Mouse (Mus musculus): Measurements from ENCODE around the gene Ets1.

The Ets1 gene

DNA sequence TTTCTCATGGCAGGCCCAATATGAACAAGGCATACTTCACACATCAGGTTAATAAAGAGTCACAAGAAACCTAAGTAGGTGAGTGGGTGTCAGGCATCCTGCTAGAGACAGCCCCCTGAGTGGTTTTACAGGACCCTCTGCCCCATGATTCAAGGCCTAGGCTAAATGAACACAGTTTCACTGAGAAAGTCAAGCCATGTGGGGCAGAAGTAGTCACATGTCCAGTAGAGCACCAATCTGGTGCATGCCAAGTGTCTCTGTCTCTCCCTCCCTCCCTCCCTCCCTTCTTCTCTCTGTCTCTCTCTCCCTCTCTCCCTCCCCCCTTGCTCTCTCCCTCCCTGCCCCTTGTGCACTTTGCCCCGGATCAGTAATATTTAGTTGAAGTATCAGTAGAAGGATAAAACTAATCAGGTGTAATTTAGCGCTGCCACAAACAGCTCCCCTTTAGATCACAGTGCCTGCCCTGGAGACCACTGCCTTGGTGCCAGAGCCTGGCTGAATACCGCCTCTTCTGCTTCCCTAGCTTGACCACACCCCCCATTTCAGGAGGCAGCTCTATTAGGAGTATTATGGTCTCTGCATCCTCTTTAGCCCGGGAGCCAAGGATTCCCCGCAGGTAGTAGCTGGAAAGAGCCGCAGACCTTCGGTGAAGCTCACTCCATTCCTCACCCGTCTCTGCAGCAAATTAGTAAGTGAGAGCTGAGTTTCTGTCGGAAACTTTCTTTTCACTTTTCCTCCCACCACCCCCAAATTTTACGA, at the start of gene Ets1:
Ets1 (plus strand) TSS at position 595 of the 759 bp plus-strand sequence.
- DNase-seq (ENCODE audit: low read depth, low spot score): no peak

DNA sequence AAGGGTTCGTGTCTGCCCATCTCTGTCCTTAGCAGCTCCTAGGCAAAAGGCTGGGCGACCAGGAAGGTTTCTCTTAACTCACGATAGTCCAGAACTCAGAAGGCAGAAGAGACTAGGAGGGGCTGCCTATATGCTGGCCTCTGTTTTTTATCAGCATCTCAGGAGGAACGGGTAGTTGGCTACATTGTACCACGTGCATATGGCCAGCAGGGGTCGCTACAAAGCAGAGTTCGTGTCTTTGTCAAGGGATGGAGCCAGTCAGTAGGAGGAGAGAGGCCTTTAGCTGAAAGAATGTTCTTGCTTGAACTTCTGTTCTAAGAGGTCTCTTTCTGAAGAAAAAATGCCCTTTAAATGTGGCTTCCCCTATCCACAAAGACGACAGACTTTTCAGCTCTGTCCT, 46.1 kb upstream of the Ets1 start:
- peak; percentile 67 for DNase-seq (ENCODE audit: low read depth, low spot score)

DNA sequence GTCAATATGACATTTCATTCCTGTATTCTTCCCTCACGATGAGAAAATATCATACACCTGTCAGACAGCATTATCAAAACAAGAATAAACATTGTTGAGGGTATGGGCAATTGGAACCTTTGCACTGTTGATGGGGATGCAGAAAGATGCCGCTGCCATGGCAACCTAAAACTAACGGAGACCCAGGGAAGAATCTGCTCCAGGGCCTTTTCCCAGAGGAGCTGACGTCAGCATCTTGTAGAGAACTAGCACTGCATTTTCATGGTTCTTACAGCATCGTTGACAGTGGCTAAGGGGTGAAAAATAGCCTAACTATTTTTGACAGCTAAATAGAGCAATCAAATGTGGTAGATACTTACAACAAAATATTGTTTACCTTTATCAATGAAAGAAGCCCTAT, 45.5 kb upstream of the Ets1 start:
- DNase-seq (ENCODE audit: low read depth, low spot score): no peak

DNA sequence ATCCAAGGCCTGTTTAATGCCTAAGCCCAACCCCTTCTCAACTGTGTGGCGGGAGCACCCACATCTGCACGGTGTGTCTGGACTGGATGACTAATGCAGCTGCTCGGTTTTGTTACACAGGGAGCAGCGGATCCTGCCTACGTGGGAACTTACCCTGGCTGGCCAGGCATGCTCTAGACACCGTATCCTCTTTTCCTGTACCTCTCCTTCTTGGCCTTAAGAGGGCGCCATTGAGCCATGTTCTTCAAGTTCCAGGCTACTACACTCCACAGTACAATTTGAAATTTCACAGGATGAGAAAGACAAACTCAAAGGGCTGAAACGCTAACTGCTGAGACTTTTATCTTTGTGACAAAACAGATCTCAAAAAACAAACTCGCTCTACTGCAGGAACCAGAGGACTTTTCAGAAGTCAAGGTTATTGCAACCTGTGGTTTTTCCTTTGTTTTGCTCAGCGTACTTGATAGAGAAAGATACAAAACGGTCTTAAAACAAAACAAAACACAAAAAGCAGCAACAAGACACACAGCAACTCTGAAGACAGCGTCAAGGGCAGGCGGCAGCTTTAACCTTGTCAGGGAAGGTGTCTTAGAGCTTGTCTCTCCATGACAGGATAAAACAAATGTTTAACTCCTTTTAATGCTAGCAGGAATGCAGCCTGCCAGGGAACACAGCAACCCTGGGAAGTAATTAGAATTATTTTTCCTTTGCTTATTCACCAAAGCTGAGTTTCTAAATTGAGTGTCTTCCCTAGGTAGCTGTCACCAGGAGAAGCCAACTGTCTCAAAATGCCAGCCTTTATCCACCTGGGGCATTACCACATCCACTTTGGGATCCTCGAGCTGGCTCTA, 44.1 kb upstream of the Ets1 start:
- peak; percentile 67 for DNase-seq (ENCODE audit: low read depth, low spot score)

DNA sequence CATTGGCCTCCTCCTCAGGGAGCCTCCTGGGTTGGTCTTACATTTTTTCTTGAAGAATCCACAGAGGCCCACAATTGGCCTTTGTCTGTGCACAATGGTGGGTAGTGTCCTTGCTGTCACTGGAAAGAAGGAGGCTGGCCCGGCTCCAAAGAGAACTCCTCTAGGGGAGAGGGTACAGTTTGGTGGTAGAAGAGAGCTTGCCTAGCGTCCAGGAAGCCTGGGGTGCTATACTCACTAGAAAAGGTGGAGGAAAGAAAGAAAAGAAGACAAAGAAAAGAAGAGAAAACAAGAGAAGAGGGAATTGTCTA, 43.5 kb upstream of the Ets1 start:
- no peak for DNase-seq (ENCODE audit: low read depth, low spot score)

DNA sequence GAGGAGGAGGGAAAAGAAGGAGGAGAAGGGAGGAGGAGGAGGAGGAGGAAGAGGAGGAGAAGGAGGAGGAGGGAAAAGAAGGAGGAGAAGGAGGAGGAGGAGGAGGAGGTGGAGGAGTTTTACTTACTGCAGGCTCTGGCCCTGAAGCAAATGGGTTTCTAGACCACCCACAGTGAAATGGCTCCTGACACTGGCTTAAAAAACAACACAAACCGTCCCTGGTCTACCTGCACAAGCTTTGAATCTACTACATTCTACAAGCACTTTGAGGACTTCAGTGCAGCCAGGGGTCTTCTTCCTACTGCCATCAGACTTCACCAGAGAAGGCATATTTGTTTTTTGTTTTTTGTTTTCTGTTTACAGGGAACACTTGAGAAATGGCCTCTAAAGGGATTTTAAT, 42.2 kb upstream of the Ets1 start:
- DNase-seq (ENCODE audit: low read depth, low spot score): no peak

DNA sequence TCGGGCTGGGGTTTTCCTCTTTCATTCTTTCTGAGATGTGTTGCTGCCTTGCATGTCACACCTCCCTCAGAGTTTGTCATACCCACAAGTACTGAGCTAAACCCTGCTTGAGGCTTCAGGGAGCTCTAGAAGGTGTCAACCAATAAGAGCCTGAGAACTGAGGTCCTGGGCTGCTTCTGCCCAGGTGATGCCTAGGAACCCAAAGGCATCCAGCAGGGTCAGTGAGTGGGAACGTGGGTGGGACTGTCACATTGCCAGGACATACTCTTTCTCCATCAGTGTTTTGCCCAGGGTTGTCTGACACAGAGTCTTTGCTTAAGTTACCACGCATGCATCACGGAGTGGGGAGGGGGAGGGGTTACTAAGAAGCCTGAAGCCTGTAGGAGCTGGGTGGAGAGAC, 41.7 kb upstream of the Ets1 start:
- no peak for DNase-seq (ENCODE audit: low read depth, low spot score)

DNA sequence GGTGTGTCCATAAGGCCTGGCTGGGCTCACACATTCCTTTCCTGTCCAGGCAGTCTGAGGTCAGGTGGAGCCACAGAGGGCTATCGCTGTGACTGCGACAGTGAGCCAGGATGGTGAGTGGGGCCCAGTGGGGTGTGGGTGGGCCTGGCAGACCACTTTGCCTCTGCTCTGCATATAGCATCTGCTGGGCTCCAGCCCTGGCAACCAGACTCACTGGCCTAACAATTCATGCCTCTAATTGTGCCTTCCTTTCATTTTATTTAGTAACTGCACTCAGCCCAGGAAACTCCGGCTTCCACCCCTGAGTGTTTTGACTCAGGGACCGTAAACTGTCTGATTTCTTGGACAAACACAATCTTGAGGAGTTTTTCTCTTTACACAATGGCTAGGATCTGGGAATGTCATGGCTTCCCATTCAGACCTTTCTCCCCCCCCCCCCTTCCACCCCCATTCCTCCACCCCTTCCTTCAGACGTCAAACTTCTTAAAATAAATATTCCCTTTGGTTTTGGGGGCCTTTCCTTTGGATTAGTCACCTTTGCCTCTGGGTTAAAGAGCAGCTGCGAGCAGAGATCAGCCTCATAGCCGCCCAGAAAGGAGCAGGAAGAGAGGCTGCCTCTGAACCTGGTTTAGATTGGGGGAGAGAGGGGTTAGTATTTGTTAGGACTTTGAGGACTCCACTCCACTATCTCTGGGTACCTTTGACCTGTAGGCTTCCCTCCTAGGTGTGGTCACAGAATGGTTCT, 40.8 kb upstream of the Ets1 start:
- DNase-seq (ENCODE audit: low read depth, low spot score): no peak

DNA sequence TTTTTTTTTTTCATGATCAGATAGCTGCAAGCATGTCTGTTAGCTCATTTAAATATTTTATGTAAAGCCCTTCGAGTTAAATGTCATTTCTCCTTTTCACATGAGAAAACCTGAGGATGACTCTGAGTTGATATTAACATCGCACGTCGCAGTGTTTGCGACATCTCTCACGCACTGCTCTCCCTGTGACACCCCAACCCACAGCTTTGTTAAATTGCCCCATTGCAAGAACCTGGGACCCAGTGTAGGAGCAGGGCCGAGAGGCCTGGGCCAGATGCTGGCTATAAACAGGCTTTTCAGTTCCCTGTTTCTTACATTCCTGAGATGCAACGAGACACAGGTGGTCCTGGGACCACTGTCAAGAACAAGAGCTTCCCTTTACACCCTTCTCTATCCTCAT, 39.7 kb upstream of the Ets1 start:
- DNase-seq (ENCODE audit: low read depth, low spot score): no peak

DNA sequence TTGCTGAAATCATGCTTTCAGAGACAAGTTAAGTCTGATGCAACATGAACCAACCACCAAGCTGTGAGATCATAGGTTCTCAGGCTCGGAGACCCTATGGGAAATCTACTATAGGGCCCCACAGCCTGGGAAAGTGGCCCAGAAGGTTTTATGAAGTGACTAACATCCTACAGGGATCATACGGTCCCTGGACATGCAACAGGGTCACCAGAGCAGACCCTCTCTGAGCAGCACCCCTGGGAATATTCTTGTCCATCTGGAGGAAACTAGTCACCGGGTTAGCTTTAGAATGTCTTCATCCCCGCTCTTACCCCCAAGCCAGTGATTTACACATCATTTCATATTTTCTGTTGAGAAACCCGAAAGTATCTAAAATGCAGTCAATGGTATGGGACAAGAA, 34.1 kb upstream of the Ets1 start:
- no peak for DNase-seq (ENCODE audit: low read depth, low spot score)

DNA sequence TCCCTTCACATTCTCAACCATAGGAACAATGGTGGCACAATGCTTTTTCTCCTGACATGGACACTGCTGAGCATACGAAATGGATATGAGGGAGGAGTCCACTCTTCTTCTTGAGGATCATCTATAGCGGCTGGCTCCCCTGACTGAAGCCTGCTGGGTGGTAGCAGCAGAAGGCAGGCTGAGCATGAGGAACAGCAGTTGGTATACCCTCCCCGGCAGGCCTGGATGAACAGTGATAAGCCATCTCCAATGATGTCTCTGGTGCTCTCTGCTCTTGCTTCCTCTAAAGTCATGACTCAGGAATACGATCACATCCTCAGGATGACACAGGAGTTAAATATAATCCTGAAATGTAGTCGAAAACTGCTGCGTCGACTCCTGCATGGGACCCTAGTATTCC, 32.9 kb upstream of the Ets1 start:
- DNase-seq (ENCODE audit: low read depth, low spot score): no peak

DNA sequence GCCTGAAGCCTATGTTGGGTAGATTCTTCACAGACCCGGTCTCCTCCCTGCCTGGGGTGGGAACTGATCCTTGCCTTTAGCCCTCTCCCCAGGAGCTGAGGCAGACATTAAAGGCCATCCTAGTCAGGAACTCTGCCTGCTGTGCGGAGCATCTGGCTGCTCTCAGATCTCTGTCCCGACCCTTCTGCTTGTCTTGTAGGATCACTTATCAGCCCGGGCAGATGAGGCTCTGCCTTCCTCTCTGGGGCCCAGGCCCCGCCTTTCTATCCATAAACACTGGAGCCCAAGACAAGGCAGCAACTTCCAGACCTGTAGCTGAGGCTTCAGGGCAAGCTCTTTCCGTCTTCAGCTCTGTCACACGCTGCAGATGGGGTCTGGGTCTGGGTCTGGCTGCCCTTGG, 28.8 kb upstream of the Ets1 start:
- no peak for DNase-seq (ENCODE audit: low read depth, low spot score)

DNA sequence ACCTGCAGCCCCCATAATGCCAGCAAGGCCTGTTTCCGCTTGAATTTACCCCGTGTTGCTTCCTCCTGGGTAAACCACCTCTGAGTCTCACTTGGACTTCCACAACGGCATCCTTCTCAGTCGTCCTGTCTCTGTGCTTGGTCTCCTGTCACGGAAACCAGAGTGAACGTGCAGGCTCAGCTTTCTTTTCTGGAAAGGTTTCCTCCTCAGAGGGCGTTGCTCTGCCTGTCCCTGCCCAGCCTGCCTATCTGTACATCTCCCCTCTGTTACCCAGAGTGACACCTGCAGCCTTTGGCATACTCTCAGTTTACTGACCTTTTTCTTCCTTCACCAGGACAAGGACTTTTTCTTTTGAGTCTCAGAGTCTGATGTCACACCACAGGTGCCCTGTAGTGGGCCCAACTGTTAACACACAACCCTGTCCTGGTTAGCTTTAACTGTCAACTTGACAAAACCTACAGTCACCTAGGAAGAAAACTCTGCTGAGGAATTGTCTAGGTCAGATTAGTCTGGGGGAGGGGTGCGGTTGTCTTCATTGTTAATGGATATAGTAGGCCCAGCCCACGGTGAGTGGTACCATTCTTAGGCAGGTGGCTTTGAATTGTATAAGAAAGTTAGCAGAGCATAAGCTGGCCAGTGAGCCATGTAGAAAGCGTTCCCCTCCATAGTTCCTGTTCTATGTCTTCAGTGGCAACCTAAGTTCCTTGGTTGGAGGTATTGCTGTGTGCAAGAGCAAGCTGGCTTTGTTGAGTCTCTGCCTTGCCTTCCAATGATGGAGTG, 27.0 kb upstream of the Ets1 start:
- no peak for DNase-seq (ENCODE audit: low read depth, low spot score)

DNA sequence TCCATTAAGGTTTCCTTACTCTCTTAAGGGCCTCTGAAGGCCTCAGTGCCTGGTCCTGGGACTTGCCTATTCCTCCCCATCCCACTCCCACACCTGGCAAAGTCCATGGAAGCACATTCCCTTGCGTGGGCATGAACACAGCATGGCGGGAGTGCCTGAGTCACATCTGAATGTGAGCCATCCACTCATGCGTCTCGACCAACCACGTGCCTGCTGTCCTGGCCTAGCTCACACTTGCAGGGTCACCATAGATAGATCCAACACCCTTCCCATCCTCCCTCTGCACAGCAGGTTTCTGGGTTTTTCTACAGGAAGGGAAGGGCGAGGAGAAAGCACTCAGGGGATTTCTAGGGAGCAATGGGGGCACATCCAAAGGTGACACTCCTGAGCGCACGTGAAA, 25.8 kb upstream of the Ets1 start:
- DNase-seq (ENCODE audit: low read depth, low spot score): no peak

DNA sequence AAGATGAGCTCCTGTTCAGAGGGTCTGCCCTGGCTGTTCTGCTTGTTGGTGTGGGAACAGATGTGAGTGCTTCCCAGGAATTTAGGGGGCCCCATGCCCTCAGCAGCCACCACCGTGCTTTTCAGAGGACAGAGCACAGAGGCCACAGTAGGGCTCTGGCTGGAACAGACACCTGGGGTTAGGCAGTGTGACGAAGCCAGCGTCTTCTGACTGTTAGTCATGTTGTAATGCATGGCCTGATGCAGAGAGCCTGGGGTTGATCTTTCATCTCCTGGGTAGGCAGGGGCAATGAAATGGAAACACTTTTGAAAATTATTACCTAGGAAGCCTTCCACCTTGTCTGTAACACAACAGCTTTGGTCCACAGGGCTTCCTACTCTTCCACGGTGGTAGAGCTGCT, 25.4 kb upstream of the Ets1 start:
- no peak for DNase-seq (ENCODE audit: low read depth, low spot score)

DNA sequence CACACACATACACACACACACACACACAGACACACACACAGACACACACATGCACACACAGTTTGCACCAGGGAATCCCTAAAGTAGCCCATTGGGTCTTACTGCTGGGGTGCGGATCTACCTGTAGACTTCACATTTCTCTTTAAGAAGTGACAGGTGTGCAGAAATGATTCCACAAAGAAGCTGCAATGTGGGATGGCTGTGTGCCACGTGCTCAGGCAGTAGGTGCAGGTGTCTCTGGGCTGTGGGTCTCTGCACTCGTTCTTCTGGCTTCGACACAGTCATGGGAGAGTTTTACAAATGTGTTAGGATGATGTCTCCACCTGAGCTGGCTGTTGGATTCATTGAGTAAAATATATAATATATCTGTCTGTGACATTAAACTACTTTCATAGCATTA, 24.7 kb upstream of the Ets1 start:
- no peak for DNase-seq (ENCODE audit: low read depth, low spot score)

DNA sequence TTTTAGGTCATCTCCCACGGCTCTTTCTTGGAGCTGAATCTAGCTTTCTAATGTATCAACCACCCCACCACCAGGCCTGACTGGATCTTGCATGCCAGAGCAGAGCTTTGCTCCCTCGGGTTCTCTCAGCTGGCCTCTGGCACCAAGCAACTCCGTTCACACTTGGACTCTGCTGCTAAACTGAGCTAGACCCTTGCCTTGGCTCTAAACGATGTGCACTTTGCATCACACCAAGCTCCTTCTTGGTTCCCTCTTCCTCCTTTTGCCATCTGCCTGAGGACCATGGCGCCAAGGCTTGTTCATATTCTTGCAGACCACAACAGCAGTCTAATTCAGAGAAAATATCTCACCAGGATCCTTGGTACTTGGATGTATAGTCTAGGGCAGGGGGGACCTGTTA, 23.6 kb upstream of the Ets1 start:
- DNase-seq (ENCODE audit: low read depth, low spot score): no peak

DNA sequence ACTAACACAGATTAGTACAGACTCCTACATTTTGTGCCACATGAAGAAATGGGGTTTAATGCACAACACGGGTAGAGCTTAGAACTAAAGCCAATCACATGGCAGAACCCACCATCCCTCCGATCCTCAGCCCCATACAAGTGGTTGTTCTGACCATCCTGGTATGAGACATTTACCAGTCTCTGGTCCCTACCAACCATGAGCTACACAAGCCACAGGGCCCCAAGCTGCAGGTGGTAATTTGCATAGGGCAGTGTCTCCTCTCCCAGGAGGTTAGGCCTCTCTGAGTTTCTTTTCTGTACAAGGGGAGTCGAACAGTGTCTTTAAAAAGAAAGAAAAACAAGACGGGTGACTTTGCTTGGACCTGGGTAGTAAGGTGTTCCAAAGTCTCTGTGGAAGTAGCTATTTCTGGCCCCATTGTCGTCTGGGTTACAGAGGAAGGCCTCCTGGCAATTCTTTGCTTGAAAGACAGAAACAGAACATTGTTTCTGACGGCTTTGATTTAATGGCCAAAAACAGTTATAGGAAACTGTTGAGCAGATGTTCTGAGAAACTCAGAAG, 23.1 kb upstream of the Ets1 start:
- no peak for DNase-seq (ENCODE audit: low read depth, low spot score)

DNA sequence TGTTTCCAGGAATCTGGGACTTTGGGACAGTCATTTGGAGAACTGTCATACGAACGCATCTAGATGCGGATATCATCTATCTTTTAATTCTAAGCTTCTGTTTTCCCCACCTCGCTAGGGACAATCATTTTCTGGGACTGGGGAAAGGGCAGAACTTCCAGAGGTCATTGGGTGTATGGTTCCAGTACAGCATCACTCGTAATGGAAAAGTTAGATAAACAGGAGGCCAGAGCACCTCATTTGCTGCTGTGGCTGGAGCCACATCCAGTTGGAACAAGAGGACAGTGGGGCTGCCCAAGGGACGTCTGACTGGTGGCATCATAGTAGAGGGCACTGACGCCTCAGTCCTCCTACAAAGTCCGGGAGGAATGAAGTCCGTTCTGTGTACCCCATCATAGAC, 21.8 kb upstream of the Ets1 start:
- no peak for DNase-seq (ENCODE audit: low read depth, low spot score)

DNA sequence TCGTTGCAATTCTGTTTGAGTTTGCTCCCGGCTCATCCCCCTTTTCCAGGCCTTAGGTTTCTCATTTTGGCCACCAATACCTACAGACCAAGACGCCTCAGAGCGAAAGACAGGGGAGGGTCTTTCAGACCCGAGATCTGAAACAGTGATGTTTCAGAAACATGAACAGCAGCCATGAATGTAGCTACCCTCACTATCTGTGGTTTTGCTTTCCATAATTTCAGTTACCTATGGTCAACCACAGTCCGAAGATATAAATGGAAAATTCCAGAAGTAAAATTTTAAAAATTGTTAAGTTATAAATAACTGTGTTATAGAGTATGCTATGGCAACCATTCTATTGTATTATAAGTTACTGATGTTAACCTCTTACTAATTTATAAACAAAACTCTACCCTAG, 20.6 kb upstream of the Ets1 start:
- no peak for DNase-seq (ENCODE audit: low read depth, low spot score)

DNA sequence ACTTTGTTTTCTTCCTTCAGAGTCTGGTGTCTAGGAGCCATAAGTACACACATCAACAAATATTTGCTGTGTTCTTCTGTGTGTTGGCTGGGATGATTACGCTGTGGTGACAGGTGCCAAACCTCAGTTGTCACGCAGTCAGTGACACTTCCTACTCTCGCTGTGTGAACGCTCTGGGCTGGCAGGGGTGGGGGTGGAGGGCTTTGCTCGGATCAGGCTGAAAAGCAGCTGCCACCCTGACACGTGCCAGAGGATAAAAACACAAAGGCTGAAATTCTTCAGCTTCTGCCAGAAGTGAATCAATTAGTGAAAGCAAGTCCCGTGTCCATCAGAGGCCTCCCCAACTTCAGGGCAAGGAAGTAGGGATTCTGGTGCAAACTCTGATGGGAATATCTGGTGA, 20.0 kb upstream of the Ets1 start:
- DNase-seq (ENCODE audit: low read depth, low spot score): no peak

Measured in retina, postnatal 7 days (tissue).